Mouse (Mus musculus) ovary, adult 18-20 months (tissue): ENCODE results near the gene Cep126.

Experiments used
- DNase-seq: peaks from one replicate; pipeline ENCODE4 v3.0.0; 2022; ENCODE audit warnings: low spot score, mixed read lengths

Cep126 gene

DNA sequence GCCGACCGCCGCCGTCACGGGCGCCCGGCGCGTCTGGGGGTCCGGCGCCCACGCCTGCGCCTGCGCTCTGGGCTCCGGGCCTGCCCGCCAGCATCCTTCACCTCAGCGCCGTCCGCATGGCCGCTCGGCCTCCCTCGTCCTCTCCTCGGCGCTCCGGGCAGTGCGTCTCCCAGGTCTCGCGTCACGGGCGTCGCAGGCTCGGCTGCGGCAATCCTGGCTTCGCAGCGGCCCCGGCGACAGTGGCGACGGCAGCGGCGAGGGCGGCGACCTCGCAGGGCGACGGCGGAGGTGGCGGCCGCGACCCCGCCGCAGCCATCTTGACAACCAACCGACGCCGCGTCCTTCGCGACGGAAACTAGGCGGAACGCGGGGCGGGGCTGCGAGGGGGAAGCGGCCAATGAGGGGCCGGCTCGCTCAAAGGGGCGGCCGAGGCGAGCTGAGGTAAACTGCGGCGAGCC is at the start of gene Cep126:
TSS of gene Cep126 (minus strand) at position 178 of the 458 bp plus-strand sequence.
- DNase-seq, result peak; percentile 68

DNA sequence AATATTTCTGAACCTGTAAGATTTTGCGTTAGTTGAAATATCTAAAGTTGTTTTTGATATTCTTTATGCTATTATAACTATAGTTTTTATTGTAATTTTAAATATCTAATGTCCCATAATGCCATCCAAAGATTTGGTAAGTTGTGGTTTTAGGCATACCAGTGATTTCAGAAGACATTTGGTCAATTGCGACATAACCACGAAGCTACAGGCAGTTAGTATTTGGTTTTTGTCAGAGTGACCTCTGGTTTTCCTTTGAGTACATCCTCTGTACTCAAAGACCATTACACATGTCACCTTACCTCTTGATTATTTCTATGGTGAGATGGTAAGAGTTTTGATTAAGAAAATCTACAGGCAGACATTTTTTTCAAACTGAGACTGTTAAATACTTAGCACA is 45.5 kb upstream of the Cep126 start:
- no peak for DNase-seq

DNA sequence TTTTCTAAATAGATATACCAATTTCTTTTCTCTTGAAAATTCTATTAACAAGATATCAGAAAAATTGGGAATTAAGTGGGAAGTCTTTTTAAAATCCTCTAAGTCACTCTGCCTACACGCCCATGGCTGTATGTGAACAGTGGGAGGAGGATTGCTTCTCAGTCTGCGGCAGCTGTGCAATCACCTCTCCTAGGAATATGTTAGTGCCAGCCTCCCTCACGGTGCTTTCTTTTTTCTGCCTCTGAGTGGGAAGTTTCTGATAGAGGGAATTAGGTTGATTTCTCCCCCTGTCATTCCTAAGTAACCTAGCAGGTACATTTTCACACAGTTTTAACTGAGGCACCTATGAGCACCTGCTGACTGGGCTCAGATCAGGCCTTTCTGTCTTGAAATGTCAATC is 43.0 kb upstream of the Cep126 start:
- DNase-seq, result no peak

DNA sequence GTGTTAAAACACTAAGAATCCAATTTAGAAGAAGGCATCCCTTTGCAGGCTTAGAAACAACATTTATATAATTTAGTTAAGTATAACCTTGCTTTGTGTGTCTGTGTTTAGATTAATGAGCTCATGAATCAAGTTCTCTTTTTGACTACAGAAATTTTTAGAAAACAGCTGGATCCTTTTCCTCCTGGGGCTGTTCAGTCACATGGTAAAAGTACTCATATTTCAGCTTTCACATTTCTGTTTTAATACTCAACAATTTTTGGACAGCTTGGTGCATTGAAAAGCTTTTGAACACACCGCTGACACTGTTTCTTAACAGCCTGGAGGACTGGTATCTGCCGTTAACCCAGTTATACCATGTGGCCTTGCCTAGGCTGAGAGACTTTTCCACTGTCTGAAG is 22.9 kb upstream of the Cep126 start:
- no peak for DNase-seq

DNA sequence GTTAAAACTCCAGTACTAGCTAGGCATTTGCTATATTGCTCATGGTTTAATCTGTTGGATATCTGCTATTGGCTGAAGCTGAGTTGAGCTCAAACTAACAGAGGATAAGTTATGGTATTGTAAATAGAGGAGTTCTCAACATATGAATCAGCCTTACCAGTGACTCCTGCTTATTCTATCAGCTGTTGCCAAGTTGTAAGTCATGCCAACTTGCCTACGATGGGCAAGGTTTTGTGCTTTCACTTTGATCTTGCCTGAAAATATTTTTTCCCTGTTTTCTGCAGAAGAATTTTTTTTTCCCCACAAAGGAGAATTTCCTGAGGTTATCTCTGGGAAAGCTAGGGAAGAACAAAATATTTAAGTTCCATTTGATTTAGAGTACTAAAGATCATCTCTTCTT is 5.4 kb upstream of the Cep126 start:
- DNase-seq, result no peak

DNA sequence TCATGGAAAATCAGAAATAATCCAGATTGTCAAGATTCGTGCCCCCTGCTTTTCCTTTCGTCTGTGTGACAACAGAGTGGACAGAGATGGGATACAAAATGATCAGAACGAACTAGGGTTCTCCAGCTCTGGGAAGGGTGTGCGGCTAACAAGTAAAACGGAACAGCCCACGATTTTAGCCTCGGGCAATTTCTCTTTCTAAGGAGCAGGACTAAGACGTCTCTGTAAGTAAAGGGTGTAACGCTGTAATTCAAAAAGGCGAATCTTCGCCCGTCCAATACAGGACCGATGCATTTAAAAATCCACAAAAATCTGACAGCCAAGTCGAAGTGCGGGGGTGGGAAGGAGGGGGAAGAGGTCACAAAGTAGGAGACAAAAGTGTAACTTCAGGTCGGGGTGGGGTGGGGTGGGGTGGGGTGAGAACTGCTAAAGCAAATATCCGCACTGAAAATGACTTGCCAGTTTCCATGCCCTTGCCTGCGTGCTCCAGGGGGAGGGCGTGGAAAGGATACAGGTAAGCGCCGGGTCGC is 443 bp downstream of the Cep126 start:
- no peak for DNase-seq

DNA sequence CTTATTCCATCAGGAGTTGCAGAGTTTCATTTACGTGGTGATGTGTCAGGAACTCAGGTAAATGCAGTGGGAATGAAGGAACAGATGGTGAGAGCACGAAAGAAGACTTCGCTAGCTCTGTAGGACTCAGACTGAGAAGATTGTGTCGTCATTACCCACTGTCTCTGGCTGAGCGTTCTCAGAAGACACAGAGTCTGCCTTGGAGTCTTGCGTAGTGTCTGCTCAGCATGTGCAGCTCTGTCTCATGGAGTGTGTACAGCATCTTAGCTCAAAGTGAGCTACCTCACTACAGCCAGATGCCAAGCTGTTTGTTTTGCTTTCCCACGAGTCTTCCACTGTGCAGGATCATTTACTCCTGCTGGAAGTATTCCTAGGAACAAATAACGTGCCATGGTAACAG is 10.6 kb downstream of the Cep126 start:
- DNase-seq, result no peak

DNA sequence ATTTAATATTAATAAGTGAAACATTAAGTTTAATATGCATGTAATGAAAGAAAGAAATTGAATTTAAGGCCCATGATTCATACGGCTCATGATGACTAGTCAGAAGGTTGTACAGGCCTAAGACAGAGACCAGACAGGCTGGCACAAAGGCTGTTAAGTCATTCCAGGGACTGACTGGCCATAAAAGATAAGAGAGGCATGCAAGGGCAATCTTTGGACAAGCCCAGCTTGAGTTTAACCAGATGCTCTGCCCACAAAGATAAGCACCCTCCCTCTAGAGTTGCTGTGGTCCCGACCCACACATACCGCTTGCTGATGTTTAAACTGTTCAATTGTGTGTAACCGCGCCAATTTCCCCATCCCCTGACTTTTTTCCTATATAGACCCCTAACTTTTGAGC is 19.6 kb downstream of the Cep126 start:
- DNase-seq, result no peak

DNA sequence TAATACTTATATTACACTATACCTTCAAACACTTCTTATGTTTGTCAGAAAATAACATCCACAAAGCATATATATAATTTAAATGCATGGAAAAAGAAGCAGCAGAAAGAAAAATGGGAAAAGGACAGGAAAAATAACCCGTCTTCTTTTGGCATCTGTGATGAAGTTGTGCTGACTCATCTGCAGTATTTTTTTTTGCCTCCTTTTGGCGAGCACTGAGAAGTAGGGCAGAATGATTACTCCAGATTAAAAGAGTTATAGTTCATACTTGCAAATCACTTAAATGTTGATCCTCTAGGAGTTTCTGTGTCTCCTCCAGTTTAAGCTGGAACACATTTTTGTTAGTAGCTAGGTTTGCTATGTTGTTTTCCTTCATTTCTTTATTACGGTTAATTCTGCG is 31.0 kb downstream of the Cep126 start:
- no peak for DNase-seq

DNA sequence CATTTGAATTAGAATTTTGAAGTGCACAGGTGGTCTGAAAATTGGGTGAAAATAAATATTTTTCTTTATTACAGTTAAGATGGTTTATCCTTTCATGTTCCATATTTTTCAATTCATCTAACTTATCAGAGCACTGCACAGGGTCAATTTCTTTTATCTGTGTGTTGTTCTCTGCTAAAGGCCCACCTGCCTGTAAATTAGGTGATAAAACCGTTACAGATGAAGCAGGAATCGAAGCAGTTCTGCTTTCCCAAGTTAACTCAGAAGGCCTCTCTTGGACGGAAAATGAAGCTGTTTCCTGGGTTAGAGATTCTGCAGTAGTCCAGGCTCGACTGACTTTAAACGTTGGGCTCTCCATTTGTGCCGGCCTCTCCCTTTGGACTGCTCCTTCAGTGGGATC is 33.1 kb downstream of the Cep126 start:
- no peak for DNase-seq

DNA sequence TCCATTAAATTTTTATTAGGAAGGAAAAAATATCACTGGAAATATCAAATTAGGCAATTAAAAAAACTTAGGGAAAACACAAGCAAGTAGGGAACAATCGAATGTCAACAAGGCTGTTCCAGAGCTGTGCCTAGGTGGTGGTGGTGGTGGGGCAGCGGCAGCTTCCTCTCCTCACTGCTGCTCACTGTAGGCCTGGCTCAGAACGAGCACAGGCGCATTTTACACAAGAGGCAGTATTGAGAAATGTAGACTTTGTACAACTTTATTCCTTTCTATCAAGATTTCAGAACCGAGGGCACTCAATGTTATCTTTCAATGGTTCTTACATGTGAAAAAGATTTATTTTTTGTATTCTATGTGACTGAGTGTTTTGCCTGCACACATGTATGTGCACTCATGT is 55.2 kb downstream of the Cep126 start:
- no peak for DNase-seq

DNA sequence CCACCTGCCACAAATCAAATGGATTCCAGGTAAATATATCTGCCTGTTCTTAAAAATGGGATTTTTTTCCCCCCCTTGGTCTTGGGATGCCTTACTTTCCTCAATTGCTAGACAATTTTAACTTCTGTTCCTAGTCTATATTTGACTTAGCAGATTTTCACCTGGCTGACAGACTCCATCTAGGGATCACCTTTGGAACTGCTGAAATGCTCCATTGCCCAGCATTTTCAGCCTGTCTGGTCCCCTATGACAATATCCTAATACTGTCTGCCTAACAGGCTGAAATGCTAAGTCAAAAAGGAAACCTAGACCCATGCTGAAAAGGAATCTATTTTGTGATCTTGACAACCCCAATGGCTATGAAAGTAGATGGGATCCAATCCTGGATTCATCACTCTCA is 59.7 kb downstream of the Cep126 start:
- DNase-seq, result no peak

DNA sequence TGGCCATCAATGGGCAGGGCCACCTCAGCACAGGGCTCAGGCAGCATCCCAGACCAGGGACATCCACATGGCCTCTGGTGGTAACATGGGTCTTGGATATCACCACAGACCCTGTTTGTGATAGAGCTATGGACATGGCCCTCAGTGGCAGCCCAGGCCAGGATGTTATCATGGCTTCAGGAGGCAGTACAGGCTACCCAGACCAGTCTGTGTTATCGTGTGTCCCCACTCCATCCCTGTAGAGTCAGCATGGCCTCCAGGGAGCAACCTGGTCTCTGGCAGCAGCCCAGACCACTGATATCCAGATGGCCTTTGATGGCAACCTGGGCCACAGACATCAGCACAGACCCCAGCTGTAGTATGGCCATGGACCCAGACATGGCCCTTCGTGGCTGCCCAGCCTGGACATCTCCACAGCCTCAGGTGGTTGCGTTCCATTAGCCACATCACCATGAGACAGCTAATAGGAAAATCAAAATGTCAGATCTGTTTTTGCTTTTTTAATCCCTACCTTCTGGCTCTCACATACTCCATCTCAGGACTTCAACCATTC is 60.8 kb downstream of the Cep126 start:
- DNase-seq, result no peak

DNA sequence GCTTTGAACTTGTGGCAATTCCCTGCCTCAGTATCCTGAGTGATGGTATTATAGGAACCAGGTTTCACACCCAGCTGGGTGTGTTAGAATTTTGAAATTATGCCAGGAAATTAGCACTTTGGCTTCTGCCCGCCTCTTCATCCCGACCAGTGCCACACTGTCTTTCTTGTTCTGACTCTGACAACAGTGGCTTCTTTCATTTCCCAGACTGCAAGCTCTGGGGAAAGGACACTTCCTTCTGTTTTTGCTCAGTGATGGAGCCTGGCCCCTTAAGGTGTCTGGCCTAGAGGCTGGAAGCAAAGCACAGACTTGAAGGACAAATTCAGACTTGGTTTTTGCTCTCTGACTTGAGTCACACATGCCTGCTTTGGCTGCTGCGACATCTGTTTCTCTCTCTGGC is 74.5 kb downstream of the Cep126 start:
- DNase-seq, result no peak

DNA sequence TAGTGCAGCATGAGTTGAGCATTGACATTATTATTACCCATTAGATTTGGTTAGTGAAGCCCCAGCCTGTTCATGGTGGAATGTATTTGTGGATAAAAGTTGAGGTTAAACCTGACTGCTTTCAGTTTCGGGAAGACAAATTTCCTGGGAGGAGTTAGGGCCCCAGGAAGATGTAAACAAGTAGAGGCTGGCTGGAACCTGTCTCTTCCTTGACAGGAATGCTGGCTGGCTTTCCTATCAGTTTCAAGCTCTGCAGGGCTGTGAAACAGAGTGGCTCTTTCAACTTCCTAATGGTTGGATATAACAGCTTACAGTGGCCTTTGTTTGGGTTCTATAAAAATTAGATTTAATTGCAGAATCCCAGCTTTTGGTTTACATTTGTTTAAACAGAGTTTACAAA is 79.3 kb downstream of the Cep126 start:
- no peak for DNase-seq

DNA sequence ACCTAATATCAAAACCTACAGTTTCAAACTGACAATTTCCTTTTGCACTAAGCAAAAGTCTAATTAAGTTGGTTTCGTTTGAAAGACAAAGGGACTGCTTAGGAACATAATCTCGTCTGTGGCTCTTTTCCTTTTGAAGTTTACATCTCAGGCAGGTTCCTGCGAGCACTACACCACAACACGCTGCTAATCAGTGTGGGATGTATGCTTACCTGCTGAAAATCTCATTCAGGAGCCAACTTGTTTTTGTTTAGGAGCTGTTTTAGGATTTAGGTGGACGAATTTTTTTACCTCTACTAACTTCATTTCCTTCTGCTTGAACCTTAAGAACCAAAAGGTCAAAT is 91.1 kb downstream of the Cep126 start:
- DNase-seq, result no peak

DNA sequence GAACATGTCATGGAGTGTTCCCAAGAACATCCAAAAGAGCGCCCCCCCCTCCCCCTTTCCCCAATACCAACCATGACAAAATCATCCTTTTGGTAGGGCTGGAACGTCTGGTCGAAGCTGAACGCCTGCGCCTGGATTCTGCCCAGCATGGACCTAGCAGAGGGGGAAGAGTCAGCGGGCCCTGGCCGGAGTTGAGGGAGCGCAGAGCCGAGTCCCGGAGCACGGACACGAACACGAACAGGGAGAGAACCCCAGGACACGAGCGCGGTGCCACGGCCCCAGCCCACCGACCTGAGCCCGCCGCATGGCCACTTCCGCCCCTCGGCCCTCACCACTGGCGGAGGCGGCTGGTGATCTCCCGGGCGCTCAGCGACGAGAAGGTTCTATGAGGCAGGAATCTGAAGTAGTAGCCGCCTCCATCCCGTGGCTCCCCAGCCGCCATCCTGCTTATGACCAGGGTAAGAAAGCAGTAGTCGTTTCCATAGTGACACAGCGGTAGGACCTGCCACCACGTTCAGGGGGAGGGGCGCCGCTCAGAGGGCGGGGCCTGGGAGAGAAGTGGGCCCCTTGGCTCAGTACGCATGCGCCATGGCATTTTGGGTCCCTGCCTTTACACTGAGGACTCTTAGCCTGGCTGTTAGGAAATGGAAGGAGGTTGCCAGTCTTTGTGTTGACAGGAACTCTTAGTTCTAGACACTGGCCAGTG is 91.6 kb downstream of the Cep126 start, which contains the start of gene Cfap300:
TSS of gene Cfap300 (minus strand) at position 486 of the 706 bp plus-strand sequence.
- DNase-seq, result peak; percentile 94

DNA sequence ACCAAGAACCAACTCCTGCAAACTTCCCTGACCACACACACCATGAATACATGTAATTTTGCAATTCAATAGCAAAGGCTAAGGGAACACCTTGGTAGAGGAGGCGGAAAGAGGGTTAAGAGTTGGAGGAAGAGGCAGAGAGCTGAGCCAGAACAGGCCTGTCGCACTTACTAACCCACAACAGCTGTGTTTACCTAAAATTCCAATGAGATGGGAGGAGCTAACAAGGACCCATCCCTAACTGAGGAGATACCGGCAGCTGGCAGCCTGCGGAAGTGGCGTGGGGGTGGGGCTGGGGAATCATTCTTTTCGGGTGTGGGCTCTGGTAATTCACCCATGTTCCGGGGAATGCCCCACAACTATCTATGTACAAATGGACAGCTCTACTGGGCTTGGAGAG is 98.5 kb downstream of the Cep126 start:
- DNase-seq, result no peak

DNA sequence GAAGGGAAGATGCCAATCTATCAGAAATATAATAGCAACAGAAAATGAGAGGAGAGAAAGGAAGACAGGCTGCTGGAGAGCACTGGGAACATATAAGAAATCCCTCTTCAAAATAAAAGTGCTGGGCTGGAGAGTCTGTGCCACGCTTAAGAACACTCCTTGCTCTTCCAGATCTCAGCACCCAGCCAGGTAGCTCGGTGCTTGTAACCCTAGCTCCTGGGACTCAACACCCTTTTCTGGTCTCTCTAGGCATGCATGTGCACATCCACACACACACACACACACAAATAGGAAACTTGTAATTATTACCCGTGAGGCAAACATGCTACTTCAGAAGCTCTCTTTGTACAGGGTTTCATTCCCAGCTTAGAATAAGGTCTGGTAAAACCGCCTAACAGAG is 99.0 kb downstream of the Cep126 start:
- DNase-seq, result no peak

DNA sequence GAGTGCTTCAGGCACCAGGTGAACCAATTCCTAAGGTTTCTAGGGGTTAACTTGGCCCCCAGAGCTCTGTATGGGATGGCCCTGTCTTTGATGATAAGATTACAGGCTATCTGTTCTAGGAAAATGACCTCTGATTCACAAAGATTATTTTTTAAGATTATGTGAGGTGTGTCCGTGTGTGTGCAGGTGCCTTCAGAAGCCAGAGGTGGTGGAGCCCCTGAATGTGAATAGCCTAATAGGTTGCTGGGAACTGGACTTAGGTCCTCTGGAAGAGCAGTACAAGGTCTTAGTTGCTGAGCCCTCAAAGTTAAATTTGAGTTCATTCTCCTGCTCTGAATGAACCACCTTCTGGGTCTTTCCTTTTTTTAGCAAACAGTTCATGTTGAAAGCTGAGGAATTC is 100.0 kb downstream of the Cep126 start:
- DNase-seq, result no peak

DNA sequence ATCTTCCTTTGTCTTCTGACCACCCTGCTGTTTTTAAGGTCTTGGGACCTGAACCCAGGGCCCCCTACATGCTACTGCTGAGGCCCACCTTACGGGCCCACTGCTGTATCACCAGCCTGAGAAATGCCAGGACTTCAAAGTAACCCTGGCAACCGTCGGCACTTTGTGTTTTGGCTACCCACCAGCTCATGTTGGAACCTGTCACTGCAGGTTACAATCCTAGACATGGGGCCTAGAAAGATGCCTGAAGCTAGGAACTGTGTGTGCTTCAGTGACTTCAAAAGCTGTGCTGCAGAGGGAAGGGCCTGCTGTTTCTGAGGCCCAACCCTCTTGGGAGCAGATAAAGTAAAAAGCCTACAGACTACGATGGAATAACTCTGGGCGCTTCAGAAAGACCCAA is 101.2 kb downstream of the Cep126 start:
- no peak for DNase-seq
